ENCODE assay signal across 7 mouse cellular contexts in genomic region chr6:121081288-121082093, GRCm38 (mm10). TPM values are rescaled to one million over a fixed set of nuclear protein-coding genes. Genes with fewer than 3 reads are reported as not detected.
DNase-seq lines count a peak whose midpoint lies in the region; ATAC-seq and TF ChIP-seq lines count a peak whose summit lies in the region.

No protein-coding gene starts in this region.

- H3K9me3 ChIP-seq in embryonic facial prominence, embryonic 13.5 days: no peaks in the 10 kb centered on the region
- no peaks in the 10 kb centered on the region for H3K9me3 ChIP-seq in hindbrain, embryonic 10.5 days
- no peaks in the 10 kb centered on the region for H3K9me3 ChIP-seq in midbrain, embryonic 13.5 days

- H3K36me3 ChIP-seq in kidney, adult 2 months (ENCODE audit: control insufficient read depth, insufficient read depth, low read length): no peaks in the 10 kb centered on the region
- no peaks in the 10 kb centered on the region for H3K36me3 ChIP-seq in embryonic facial prominence, embryonic 13.5 days
- H3K36me3 ChIP-seq in hindbrain, embryonic 10.5 days: no peaks in the 10 kb centered on the region; the same call in 1 of the 2 replicates
- H3K36me3 ChIP-seq in midbrain, embryonic 13.5 days: no peaks in the 10 kb centered on the region

- TF ChIP-seq CTCF in kidney, adult 2 months (conservative IDR thresholded peaks at IDR 0.05; ENCODE audit: insufficient read depth, insufficient read length, low read depth, low read length): no peak

- no peak overlapping the region for H3K4me3 ChIP-seq in kidney, adult 2 months (ENCODE audit: insufficient read depth, low read depth, low read length)
- H3K4me3 ChIP-seq in embryonic facial prominence, embryonic 13.5 days: no peak overlapping the region
- no peak overlapping the region for H3K4me3 ChIP-seq in hindbrain, embryonic 10.5 days
- H3K4me3 ChIP-seq in midbrain, embryonic 13.5 days (replicated peaks): no peak overlapping the region

- ATAC-seq in embryonic facial prominence, embryonic 13.5 days (ENCODE audit: insufficient number of reproducible peaks, insufficient read depth, low FRiP score, low TSS enrichment, low read depth): no peak
- peak; percentile 46 for ATAC-seq in midbrain, embryonic 13.5 days
- no peak for ATAC-seq in megakaryocyte-erythroid progenitor cell, adult 5-6 weeks (replicated peaks; ENCODE audit: low FRiP score, low TSS enrichment, poor library complexity, severe bottlenecking)
- ATAC-seq in erythroid progenitor cell, adult 5-6 weeks (replicated peaks; ENCODE audit: low FRiP score, poor library complexity, severe bottlenecking): no peak

- 0 out of 2 replicates have a peak overlapping the region, but pooled peaks have one; percentile 1 for H3K27ac ChIP-seq in kidney, adult 2 months (ENCODE audit: insufficient read depth, low read depth, low read length)
- no peak overlapping the region for H3K27ac ChIP-seq in embryonic facial prominence, embryonic 13.5 days
- H3K27ac ChIP-seq in hindbrain, embryonic 10.5 days: peak overlapping the region; percentile 80
- peak overlapping the region; percentile 36 for H3K27ac ChIP-seq in midbrain, embryonic 13.5 days

- 40% methylated on average over 26 of the region's 26 CpGs for WGBS in kidney, adult 2 months
- WGBS in embryonic facial prominence, embryonic 13.5 days: 56% methylated on average over 26 of the region's 26 CpGs
- 67% methylated on average over 26 of the region's 26 CpGs for WGBS in hindbrain, embryonic 10.5 days
- 61% methylated on average over 26 of the region's 26 CpGs for WGBS in midbrain, embryonic 13.5 days

- no peak for TF ChIP-seq POLR2A in kidney, adult 2 months (IDR thresholded peaks at IDR 0.05; ENCODE audit: low read depth, low read length)

- H3K4me1 ChIP-seq in kidney, adult 2 months (ENCODE audit: control insufficient read depth, insufficient read depth, low read length): peaks cover 40% of the 10 kb centered on the region
- H3K4me1 ChIP-seq in embryonic facial prominence, embryonic 13.5 days: peaks cover 42% of the 10 kb centered on the region
- peaks cover 58% of the 10 kb centered on the region for H3K4me1 ChIP-seq in hindbrain, embryonic 10.5 days (replicated peaks)
- peaks cover 34% of the 10 kb centered on the region for H3K4me1 ChIP-seq in midbrain, embryonic 13.5 days (replicated peaks)

- peak; percentile 37 for DNase-seq in kidney, adult 2 months
- no peak for DNase-seq in kidney, postnatal 25 days
- DNase-seq in hindbrain, embryonic 10.5 days (ENCODE audit: low spot score): peak; percentile 43

- H3K9ac ChIP-seq in embryonic facial prominence, embryonic 13.5 days: no peak overlapping the region
- 0 out of 2 replicates have a peak overlapping the region, but pooled peaks have one; percentile 19 for H3K9ac ChIP-seq in midbrain, embryonic 13.5 days (replicated peaks)

- H3K4me2 ChIP-seq in embryonic facial prominence, embryonic 13.5 days: peak overlapping the region; percentile 14; the same call in 1 of the 2 replicates
- H3K4me2 ChIP-seq in midbrain, embryonic 13.5 days (replicated peaks): no peak overlapping the region

- H3K27me3 ChIP-seq in kidney, adult 2 months (replicated peaks; ENCODE audit: control insufficient read depth, insufficient read depth, low read length): no peaks in the 10 kb centered on the region
- H3K27me3 ChIP-seq in embryonic facial prominence, embryonic 13.5 days: no peaks in the 10 kb centered on the region
- no peaks in the 10 kb centered on the region for H3K27me3 ChIP-seq in hindbrain, embryonic 10.5 days (ENCODE audit: insufficient read depth, poor library complexity, severe bottlenecking)
- no peaks in the 10 kb centered on the region for H3K27me3 ChIP-seq in midbrain, embryonic 13.5 days

RNA-seq across cellular contexts. Expression of gene Mical3, which starts 49.3 kb away (rescaled TPM):
- polyA plus RNA-seq in kidney, adult 2 months (2012; rRNA removed): 16.1 and 17.5 TPM in 2 replicates
- polyA plus RNA-seq in embryonic facial prominence, embryonic 13.5 days (2015; fragmentation: Nextera tagmentation; extraction: Ambion mirVana): 12.3 and 12.7 TPM in 2 replicates
- 10.3 and 11.8 TPM in 2 replicates for polyA plus RNA-seq in hindbrain, embryonic 10.5 days (2016; fragmentation: Nextera tagmentation; extraction: Ambion mirVana)
- 29.7 and 35.7 TPM in 2 replicates for polyA plus RNA-seq in midbrain, embryonic 13.5 days (2015; fragmentation: Nextera tagmentation; extraction: Ambion mirVana)
- total RNA-seq in megakaryocyte-erythroid progenitor cell, adult 5-6 weeks (2014; fragmentation: Nextera tagmentation): 77.2 and 89.3 TPM in 2 replicates
- total RNA-seq in megakaryocyte-erythroid progenitor cell, adult 5-6 weeks (2017): 23.6 and 26.4 TPM in 2 replicates
- total RNA-seq in erythroid progenitor cell, adult 5-6 weeks (2015; ENCODE audit: low replicate concordance): 168 and 179 TPM in 2 replicates
- total RNA-seq in erythroid progenitor cell, adult 5-6 weeks (2017; ENCODE audit: low replicate concordance): 159 and 259 TPM in 2 replicates

Comparison
In these comparisons a context has a peak if more than half of its experiments do, and no peak if none do; other contexts are left out.
1. DNase-seq: peak in kidney, adult 2 months (single experiment) and hindbrain, embryonic 10.5 days (single experiment); none in kidney, postnatal 25 days (0 of 2).